Mouse (Mus musculus) ES-E14 (cell line): ENCODE results near the gene Atp5b. TPM values are rescaled to one million over a fixed set of nuclear protein-coding genes. Genes with fewer than 3 reads are reported as not detected.
A peak's percentile ranks its signal among the peaks of the same experiment; 100 is the strongest.

ENCODE experiments used
- DNase-seq: peaks from one replicate; pipeline ENCODE4 v3.0.0-alpha.2; 2013; ENCODE audit warnings: low read depth, low spot score
- H3K27ac ChIP-seq: 2 replicates; pipeline ENCODE4 v1.5.1; 2012; ENCODE audit warnings: low read depth, mild to moderate bottlenecking, low read length, moderate library complexity, mixed read lengths; ENCODE audit not compliant: poor library complexity, insufficient read depth, severe bottlenecking
- H3K36me3 ChIP-seq: 2 replicates; pipeline ENCODE4 v1.6.1; 2012; ENCODE audit warnings: mild to moderate bottlenecking, low read length, moderate library complexity, mixed read lengths; ENCODE audit not compliant: control insufficient read depth, poor library complexity, insufficient read depth, severe bottlenecking
- H3K4me1 ChIP-seq, 2 experiments: fragments of 150-350 bp in 1 of 2; sonication (generic) in 1 of 2; 2 replicates each; pipeline ENCODE4 v1.6.1; 2012; ENCODE audit warnings: low read length in 2 of 2, mild to moderate bottlenecking in 1 of 2, mixed read lengths in 1 of 2; ENCODE audit not compliant: control insufficient read depth in 2 of 2, insufficient read depth in 2 of 2, poor library complexity in 1 of 2
- H3K4me3 ChIP-seq, 2 experiments: fragments of 150-350 bp in 1 of 2; sonication (generic) in 1 of 2; 2 replicates each; pipeline ENCODE4 v1.5.1; 2012; ENCODE audit warnings: low read length in 2 of 2, low read depth in 1 of 2, mild to moderate bottlenecking in 1 of 2, mixed read lengths in 1 of 2; ENCODE audit not compliant: insufficient read depth in 1 of 2, poor library complexity in 1 of 2, severe bottlenecking in 1 of 2
- H3K9ac ChIP-seq: 2 replicates; pipeline ENCODE4 v1.6.1; 2012; ENCODE audit warnings: low read depth, mild to moderate bottlenecking, low read length, mixed read lengths; ENCODE audit not compliant: poor library complexity, insufficient read depth, severe bottlenecking
- H3K9me3 ChIP-seq: fragments of 150-350 bp; sonication (generic); 2 replicates; pipeline ENCODE4 v1.6.1; 2012; ENCODE audit warnings: low read depth, mild to moderate bottlenecking, low read length; ENCODE audit not compliant: control insufficient read depth, insufficient read depth
- CHD2 ChIP-seq: IDR thresholded peaks from 2 replicates; pipeline ENCODE4 v1.6.1; 2014; ENCODE audit warnings: mild to moderate bottlenecking, low read depth, low read length, inconsistent platforms
- HCFC1 ChIP-seq: IDR thresholded peaks from 2 replicates; pipeline ENCODE4 v1.6.1; 2012; ENCODE audit warnings: low read length, inconsistent platforms, borderline replicate concordance; ENCODE audit not compliant: insufficient read depth
- MAFK ChIP-seq: IDR thresholded peaks from 2 replicates; pipeline ENCODE4 v1.6.1; 2014; ENCODE audit warnings: mild to moderate bottlenecking, low read depth, low read length, inconsistent platforms; ENCODE audit not compliant: insufficient read depth
- ZC3H11A ChIP-seq: IDR thresholded peaks from 2 replicates; pipeline ENCODE4 v1.6.1; 2012; ENCODE audit warnings: low read depth, mild to moderate bottlenecking, inconsistent platforms, low read length, borderline replicate concordance
- ZNF384 ChIP-seq: IDR thresholded peaks from 2 replicates; pipeline ENCODE4 v1.6.1; 2012; ENCODE audit warnings: low read depth, low read length, inconsistent platforms
- in situ Hi-C, 2 experiments: fragments of 600-800 bp; cut with MboI; formaldehyde crosslinking; loops; one replicate each; pipeline ENCODE4 v1.15.1; 2025; ENCODE audit warnings: low sequenced_read_pairs in 2 of 2, inconsistent platforms in 1 of 2; ENCODE audit not compliant: unreplicated experiment in 2 of 2
- total RNA-seq: library from RNA; depleted of rRNA; stranded (reverse); fragments of 300-350 nt; gene quantifications from 2 replicates; pipeline ENCODE4 v1.2.3, GENCODE M21; 2012

Gene Atp5b
- total RNA-seq, 1 experiment, result 2,075 TPM

DNA sequence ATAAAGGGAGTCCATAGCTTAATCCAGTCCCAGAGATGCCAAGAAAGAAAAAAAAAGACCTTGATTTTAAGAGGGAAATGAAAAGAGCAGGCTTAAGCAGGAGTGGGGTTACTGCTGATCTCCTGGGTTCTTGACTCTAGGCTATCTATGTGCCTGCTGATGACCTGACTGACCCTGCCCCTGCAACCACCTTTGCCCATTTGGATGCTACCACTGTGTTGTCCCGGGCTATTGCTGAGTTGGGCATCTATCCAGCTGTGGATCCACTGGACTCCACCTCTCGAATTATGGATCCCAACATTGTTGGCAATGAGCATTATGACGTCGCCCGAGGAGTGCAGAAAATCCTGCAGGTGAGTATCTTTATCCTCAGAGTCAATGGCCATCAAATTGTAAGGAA, 5.1 kb downstream of the Atp5b start:
- no peaks in the 10 kb centered on the region for H3K9me3 ChIP-seq
- in situ Hi-C loops, result no loop called here
- peaks cover 3 to 4% of the 10 kb centered on the region in 2 experiments; a peak in 2 of 4 replicates for H3K4me1 ChIP-seq
- no peak overlapping the region for H3K4me3 ChIP-seq
- no peak for DNase-seq
- no peak overlapping the region for H3K27ac ChIP-seq
- H3K36me3 ChIP-seq, result peaks cover 49% of the 10 kb centered on the region
- H3K9ac ChIP-seq, result no peak overlapping the region
- TF ChIP-seq ZC3H11A (no peak), HCFC1 (no peak), MAFK (no peak), ZNF384 (no peak), CHD2 (no peak)

DNA sequence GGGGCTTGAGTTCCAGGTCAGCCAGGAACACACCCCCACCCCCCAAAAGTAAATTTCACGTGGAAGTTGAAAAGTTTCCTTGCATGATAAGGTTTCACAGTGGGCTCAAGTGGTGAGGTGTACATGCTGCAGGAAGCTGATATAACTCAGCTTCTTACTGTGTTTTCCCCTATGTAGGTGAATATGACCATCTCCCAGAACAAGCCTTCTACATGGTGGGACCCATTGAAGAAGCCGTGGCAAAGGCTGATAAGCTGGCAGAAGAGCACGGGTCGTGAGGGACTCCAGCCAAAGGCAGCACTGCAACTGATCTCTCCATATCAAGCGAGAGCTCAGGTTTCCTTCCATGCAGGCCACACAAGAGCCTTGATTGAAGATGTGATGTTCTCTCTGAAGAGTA, 6.8 kb downstream of the Atp5b start:
- DNase-seq, result no peak
- Histone ChIP-seq H3K4me3 (no peak overlapping the region), H3K36me3 (peaks cover 40% of the 10 kb centered on the region), H3K9me3 (no peaks in the 10 kb centered on the region), H3K9ac (no peak overlapping the region), H3K27ac (no peak overlapping the region), H3K4me1 (peaks cover 3 to 8% of the 10 kb centered on the region in 2 experiments; a peak in 2 of 4 replicates)
- in situ Hi-C loops, result loop anchor here in 1 of 2 experiments (10.0 kb wide), 1 partner anchor 95 kb away; the partner anchor contains the start of gene Rbms2
- no peak for TF ChIP-seq CHD2
- TF ChIP-seq ZNF384, result no peak

DNA sequence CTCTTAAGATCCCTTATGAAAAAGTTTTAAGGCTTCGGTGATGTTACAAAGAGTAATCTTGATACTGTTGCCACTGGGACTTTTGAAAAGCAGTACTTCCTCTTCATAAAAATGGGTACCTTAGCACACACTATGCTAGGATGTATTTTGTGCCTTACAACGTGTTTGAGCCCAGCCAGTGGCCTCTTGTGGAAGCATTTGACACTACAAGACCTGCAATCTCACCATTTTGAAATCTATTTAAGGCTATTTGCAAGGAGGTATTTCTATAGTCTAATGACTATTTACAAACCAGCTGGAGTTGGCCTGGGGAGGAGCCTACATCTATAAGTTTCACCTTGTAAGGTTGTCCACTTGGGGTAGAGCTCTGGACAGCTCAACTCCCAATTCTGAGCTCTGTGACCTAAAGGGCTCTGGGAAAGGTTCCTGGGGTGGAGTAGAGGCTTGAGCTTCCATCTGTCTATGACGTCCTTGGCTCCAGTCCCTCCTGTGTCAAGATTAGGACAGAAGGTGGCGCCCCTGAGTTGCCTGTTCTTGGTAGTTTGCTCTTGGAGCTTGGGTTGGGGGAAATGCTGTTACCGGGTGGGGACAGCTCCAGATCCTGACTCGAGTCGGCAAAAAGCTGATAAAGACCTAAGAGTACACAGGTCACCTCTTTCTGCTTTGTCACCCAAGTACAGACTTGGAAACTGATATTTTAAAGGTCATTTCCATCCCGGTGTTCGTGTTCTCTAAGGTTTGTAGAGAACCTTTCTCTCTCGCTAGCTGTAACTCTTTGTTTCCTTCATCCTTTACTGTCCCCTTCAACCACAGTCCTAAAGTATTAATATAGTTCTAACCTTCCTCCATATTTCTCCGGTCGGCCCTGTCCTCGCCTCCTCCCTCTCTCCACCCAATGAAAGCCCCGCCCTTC, 7.8 kb downstream of the Atp5b start:
- peaks cover 0 to 8% of the 10 kb centered on the region in 2 experiments; a peak in 1 of 4 replicates for H3K4me1 ChIP-seq
- H3K36me3 ChIP-seq, result peaks cover 31% of the 10 kb centered on the region
- DNase-seq, result peak; percentile 98
- no peak overlapping the region for H3K27ac ChIP-seq
- TF ChIP-seq ZC3H11A (peak; percentile 36; the same call in 1 of the 2 replicates), HCFC1 (peak; percentile 51; the same call in 1 of the 2 replicates), ZNF384 (no peak), CHD2 (no peak)
- H3K4me3 ChIP-seq, result peak overlapping the region in 1 of 2 experiments; percentile 43; a peak in 3 of 4 replicates
- no peaks in the 10 kb centered on the region for H3K9me3 ChIP-seq
- in situ Hi-C loops, result loop anchor here in 1 of 2 experiments (10.0 kb wide), 1 partner anchor 94 kb away; the partner anchor contains the start of gene Rbms2
- H3K9ac ChIP-seq, result peak overlapping the region; percentile 51

DNA sequence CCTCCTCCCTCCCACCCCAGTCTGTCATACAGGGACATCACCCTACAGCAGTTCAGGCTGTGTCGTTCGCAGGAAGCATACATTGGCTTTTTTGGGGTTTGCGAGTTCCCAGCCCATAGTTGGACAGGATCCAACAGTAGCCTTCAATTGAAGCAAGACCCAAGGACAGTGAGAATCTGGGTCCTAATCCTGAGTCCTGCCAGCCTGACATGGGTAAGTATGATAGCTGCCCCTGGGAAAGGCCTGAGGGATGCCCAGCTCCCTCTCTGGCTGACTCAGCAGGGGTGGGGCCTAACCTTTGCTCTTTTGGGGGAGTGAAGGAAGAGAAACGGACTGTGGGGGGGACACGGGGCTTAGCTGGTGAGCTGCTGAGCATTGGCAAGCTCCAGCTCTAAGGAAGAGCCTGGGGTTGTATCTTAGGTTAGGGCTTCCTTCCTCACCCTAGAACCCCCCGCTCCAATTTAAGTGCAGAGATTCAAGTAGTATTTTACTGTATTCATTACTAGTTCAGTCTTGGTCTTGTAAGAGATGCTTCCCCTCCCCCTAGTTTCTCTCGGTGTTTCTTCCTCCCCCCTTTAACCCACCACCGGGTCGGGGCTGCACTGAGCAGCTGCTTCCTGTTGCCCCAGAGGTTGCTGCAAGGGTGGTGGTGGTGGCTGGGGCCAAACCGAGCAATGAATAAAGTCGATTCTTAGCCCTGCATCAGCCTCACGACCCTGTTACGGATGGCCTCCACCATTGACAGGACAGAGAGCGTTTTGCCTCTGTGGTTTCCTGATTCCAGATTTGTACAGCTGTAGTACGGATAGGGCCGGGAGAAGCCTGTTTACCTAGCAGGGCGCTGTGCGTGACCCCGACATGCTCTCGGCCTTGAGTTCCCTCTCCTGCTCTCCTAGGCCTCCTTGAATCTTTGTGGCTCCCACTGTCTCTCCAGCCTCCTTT, 8.8 kb downstream of the Atp5b start, which contains the start of gene Baz2a:
TSS of gene Baz2a (plus strand) at position 14 of the 942 bp plus-strand sequence.
- H3K9ac ChIP-seq, result peak within 1 kb of the TSS; percentile 84
- no peak for TF ChIP-seq HCFC1
- TF ChIP-seq MAFK, result no peak
- no peak for TF ChIP-seq CHD2
- TF ChIP-seq ZC3H11A, result no peak
- TF ChIP-seq ZNF384, result no peak
- H3K4me1 ChIP-seq, result peaks cover 0 to 8% of the 10 kb centered on the region in 2 experiments; a peak in 1 of 4 replicates

More for the DNA sequence above, 8.8 kb downstream of the Atp5b start, which contains the start of gene Baz2a:
- Histone ChIP-seq H3K9me3 (no peaks in the 10 kb centered on the region), H3K4me3 (peak within 1 kb of the TSS; percentile 84 to 88), H3K36me3 (peaks cover 23% of the 10 kb centered on the region), H3K27ac (peak within 1 kb of the TSS; percentile 82; the same call in 1 of the 2 replicates)
- in situ Hi-C loops, result loop anchor here in 1 of 2 experiments (10.0 kb wide), 1 partner anchor 93 kb away; the partner anchor contains the start of gene Rbms2
- no peak for DNase-seq
